Mouse (Mus musculus): ENCODE measurements around the gene Cxcl1. TPM values are rescaled to one million over a fixed set of nuclear protein-coding genes. Genes with fewer than 3 reads are reported as not detected.

Gene Cxcl1
- not detected for polyA plus RNA-seq (2017; shearing (Covaris generic))

DNA sequence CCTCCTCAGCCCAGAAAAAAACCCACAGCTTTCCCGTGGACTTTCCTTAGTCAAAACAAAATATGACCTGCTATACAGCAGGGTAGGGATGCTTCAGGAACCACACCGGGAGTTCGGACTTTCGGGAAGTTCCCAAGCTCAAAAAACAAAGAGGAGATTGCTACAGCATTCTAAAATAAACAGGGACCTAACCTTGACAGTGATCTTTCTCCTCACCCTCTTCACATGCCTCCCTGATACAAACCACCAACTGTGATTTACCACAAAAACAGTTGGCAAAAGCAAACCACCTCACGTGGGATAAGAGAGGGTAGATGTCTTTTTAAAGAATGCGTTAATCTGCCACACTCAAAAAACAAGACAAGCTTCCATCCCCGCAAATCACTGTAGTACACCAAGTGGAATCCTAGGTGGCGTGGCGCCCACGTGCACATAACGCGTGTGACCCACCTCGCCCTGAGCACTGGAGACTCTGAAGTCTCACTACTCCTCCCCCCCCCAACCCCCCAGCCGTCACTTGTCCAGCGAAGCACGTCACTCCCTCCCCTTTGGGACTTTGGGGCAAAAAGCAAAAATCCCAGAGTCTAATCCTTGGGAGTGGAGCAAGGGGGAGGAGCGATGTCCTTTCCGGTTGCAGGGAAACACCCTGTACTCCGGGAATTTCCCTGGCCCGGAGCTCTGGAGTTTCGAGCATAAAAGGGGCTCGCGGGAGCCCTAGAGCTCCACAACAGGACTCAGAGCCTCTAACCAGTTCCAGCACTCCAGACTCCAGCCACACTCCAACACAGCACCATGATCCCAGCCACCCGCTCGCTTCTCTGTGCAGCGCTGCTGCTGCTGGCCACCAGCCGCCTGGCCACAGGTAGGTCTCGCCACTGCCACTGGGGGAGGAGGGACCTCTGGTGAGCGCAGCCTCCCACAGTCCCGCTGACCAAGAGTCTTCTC, at the start of gene Cxcl1:
Gene Cxcl1 (plus strand): TSS at position 723 of the 945 bp plus-strand sequence.

GRCm38 (mm10) chr5:90903339-90904020, 12.4 kb downstream of the Cxcl1 start, which contains the start of gene Cxcl2:
TSS of gene Cxcl2 (plus strand) at chr5:90903871.

GRCm38 (mm10) chr5:90930971-90931851, 40.2 kb downstream of the Cxcl1 start, which contains the start of gene Mthfd2l:
TSS of gene Mthfd2l (plus strand) at chr5:90931117.

Other genes starting within 250 kb of the Cxcl1 start
- not detected for gene Cxcl5, start 131.9 kb upstream of the Cxcl1 start, polyA plus RNA-seq (2017; shearing (Covaris generic))
- gene Ppbp, start 122.7 kb upstream of the Cxcl1 start, polyA plus RNA-seq (2017; shearing (Covaris generic)) = 0.22 TPM
- not detected for gene Pf4, start 118.8 kb upstream of the Cxcl1 start, polyA plus RNA-seq (2017; shearing (Covaris generic))
- 0.38 TPM for gene Cxcl3, start 105.1 kb upstream of the Cxcl1 start, polyA plus RNA-seq (2017; shearing (Covaris generic))
- gene Cxcl15, start 96.7 kb upstream of the Cxcl1 start, polyA plus RNA-seq (2017; shearing (Covaris generic)) = not detected
- gene Cxcl2, start 12.6 kb downstream of the Cxcl1 start, polyA plus RNA-seq (2017; shearing (Covaris generic)) = 0.87 TPM
- gene Mthfd2l, start 39.9 kb downstream of the Cxcl1 start, polyA plus RNA-seq (2017; shearing (Covaris generic)) = 16.6 TPM
- not detected for gene Epgn, start 136.2 kb downstream of the Cxcl1 start, polyA plus RNA-seq (2017; shearing (Covaris generic))
- not detected for gene Ereg, start 183.4 kb downstream of the Cxcl1 start, polyA plus RNA-seq (2017; shearing (Covaris generic))
- 2.3 TPM for gene Areg, start 248.4 kb downstream of the Cxcl1 start, polyA plus RNA-seq (2017; shearing (Covaris generic))